Mouse (Mus musculus) cerebellum, adult 8-10 months (tissue): ENCODE measurements around the gene Srp72.

Experiments
- DNase-seq: peaks from one replicate; pipeline ENCODE4 v3.0.0; 2022

Srp72 gene

GRCm38 (mm10) chr5:76974554-76975285 is at the start of gene Srp72:
Gene Srp72 (plus strand): TSS chr5:76974683.
- DNase-seq, result peak; percentile 75

GRCm38 (mm10) chr5:76928124-76928832 is 46.2 kb upstream of the Srp72 start:
- DNase-seq, result no peak

GRCm38 (mm10) chr5:76929180-76929877 is 45.2 kb upstream of the Srp72 start:
- no peak for DNase-seq

- no peak for DNase-seq
Observed at GRCm38 (mm10) chr5:76939717-76940116, 34.8 kb upstream of the Srp72 start.

- DNase-seq, result no peak
Observed at GRCm38 (mm10) chr5:76941975-76942374, 32.5 kb upstream of the Srp72 start.

GRCm38 (mm10) chr5:76942505-76942904 is 32.0 kb upstream of the Srp72 start:
- DNase-seq, result no peak

- no peak for DNase-seq
Observed at GRCm38 (mm10) chr5:76944965-76945677, 29.4 kb upstream of the Srp72 start.

- no peak for DNase-seq
Observed at GRCm38 (mm10) chr5:76945678-76946033, 28.8 kb upstream of the Srp72 start.

- DNase-seq, result no peak
Observed at GRCm38 (mm10) chr5:76947142-76947541, 27.3 kb upstream of the Srp72 start.

- DNase-seq, result no peak
Observed at GRCm38 (mm10) chr5:76947758-76948157, 26.7 kb upstream of the Srp72 start.

- DNase-seq, result no peak
Observed at GRCm38 (mm10) chr5:76950343-76951105, 24.0 kb upstream of the Srp72 start.

- DNase-seq, result peak; percentile 97
Observed at GRCm38 (mm10) chr5:76951106-76952027, 23.1 kb upstream of the Srp72 start, which contains the start of the genes Paics and Ppat. Gene Paics (plus strand): TSS chr5:76951307. Gene Ppat (minus strand): TSS chr5:76951578.

GRCm38 (mm10) chr5:76952112-76953040 is 22.1 kb upstream of the Srp72 start:
- peak; percentile 11 for DNase-seq

- no peak for DNase-seq
Observed at GRCm38 (mm10) chr5:76953794-76954193, 20.7 kb upstream of the Srp72 start.

- DNase-seq, result no peak
Observed at GRCm38 (mm10) chr5:76954271-76954900, 20.1 kb upstream of the Srp72 start.

GRCm38 (mm10) chr5:76955474-76955873 is 19.0 kb upstream of the Srp72 start:
- DNase-seq, result no peak

GRCm38 (mm10) chr5:76957954-76958353 is 16.5 kb upstream of the Srp72 start:
- no peak for DNase-seq

GRCm38 (mm10) chr5:76959587-76959986 is 14.9 kb upstream of the Srp72 start:
- DNase-seq, result no peak

GRCm38 (mm10) chr5:76962545-76962944 is 11.9 kb upstream of the Srp72 start:
- no peak for DNase-seq
